Mouse (Mus musculus): ENCODE data around the gene Irf2bp2. TPM values are rescaled to one million over a fixed set of nuclear protein-coding genes. Genes with fewer than 3 reads are reported as not detected.

Irf2bp2 gene
- polyA plus RNA-seq, 1 experiment from 2014 or later, result 10.1 TPM

- Histone ChIP-seq H3K9me3 (ENCODE audit: control insufficient read depth, low read length) (no peaks in the 10 kb centered on the region), H3K4me3 (replicated peaks; ENCODE audit: low read length) (no peak overlapping the region), H3K4me1 (replicated peaks; ENCODE audit: control insufficient read depth, insufficient read depth, low read length) (peaks cover 44% of the 10 kb centered on the region), H3K27me3 (replicated peaks; ENCODE audit: control insufficient read depth, insufficient read depth, low read length) (no peaks in the 10 kb centered on the region), H3K27ac (ENCODE audit: low read length) (peak overlapping the region; percentile 95), H3K9ac (replicated peaks; ENCODE audit: low read depth, low read length) (0 out of 2 replicates have a peak overlapping the region, but pooled peaks have one; percentile 1), H3K36me3 (ENCODE audit: control insufficient read depth, insufficient read depth) (no peaks in the 10 kb centered on the region), H3K4me2 (ENCODE audit: low read length) (no peak overlapping the region)
- 75% methylated on average over 10 of the region's 10 CpGs for WGBS
- ATAC-seq, result no peak
Observed at GRCm38 (mm10) chr8:126539355-126540093, 54.3 kb downstream of the Irf2bp2 start.

GRCm38 (mm10) chr8:126538648-126539354 lies 55.0 kb downstream of the Irf2bp2 start:
- H3K36me3 ChIP-seq (ENCODE audit: control insufficient read depth, insufficient read depth), result no peaks in the 10 kb centered on the region

More at GRCm38 (mm10) chr8:126538648-126539354, 55.0 kb downstream of the Irf2bp2 start:
- H3K27me3 ChIP-seq (replicated peaks; ENCODE audit: control insufficient read depth, insufficient read depth, low read length), result no peaks in the 10 kb centered on the region
- H3K4me2 ChIP-seq (ENCODE audit: low read length), result peak overlapping the region; percentile 33
- H3K4me3 ChIP-seq (replicated peaks; ENCODE audit: low read length), result no peak overlapping the region
- no peaks in the 10 kb centered on the region for H3K9me3 ChIP-seq (ENCODE audit: control insufficient read depth, low read length)
- peak overlapping the region; percentile 47 for H3K9ac ChIP-seq (replicated peaks; ENCODE audit: low read depth, low read length)
- WGBS, result 1% methylated on average over 12 of the region's 12 CpGs
- peak overlapping the region; percentile 95 for H3K27ac ChIP-seq (ENCODE audit: low read length)
- ATAC-seq, result peak; percentile 80
- peaks cover 44% of the 10 kb centered on the region for H3K4me1 ChIP-seq (replicated peaks; ENCODE audit: control insufficient read depth, insufficient read depth, low read length)

Other genes with a start within 250 kb of the Irf2bp2 start
- 43.2 and 44.0 TPM in 2 replicates for gene Coa6, start 171.5 kb downstream of the Irf2bp2 start, polyA plus RNA-seq (2015; fragmentation: Nextera tagmentation; extraction: Ambion mirVana)
- 1.8 TPM in 2 replicates for gene Tarbp1, start 118.9 kb downstream of the Irf2bp2 start, polyA plus RNA-seq (2015; fragmentation: Nextera tagmentation; extraction: Ambion mirVana)